Mouse (Mus musculus): ENCODE results near the gene Manbal.

The Manbal gene

GRCm38 (mm10) chr2:157441363-157441762, 74.0 kb downstream of the Manbal start:
- no peak for DNase-seq
